Mouse (Mus musculus): ENCODE data around the gene D630003M21Rik. TPM values are rescaled to one million over a fixed set of nuclear protein-coding genes. Genes with fewer than 3 reads are reported as not detected.
A peak's percentile ranks its signal among the peaks of the same experiment; 100 is the strongest.

The D630003M21Rik gene
- polyA plus RNA-seq, 1 experiment: not detected

GRCm38 (mm10) chr2:158183266-158183665 lies 45.8 kb downstream of the D630003M21Rik start:
- Histone ChIP-seq H3K27ac (ENCODE audit: insufficient read depth, low read depth, low read length) (no peak overlapping the region), H3K4me3 (ENCODE audit: insufficient read depth, low read length) (no peak overlapping the region), H3K4me1 (ENCODE audit: control insufficient read depth, insufficient read depth, low read length) (no peaks in the 10 kb centered on the region)
- TF ChIP-seq POLR2A (IDR thresholded peaks at IDR 0.05; ENCODE audit: borderline replicate concordance, low read depth, low read length): no peak
- TF ChIP-seq CTCF (IDR thresholded peaks at IDR 0.05; ENCODE audit: low read depth, low read length): no peak

- Histone ChIP-seq H3K4me3 (ENCODE audit: insufficient read depth, low read length) (no peak overlapping the region), H3K27ac (ENCODE audit: insufficient read depth, low read depth, low read length) (no peak overlapping the region), H3K4me1 (ENCODE audit: control insufficient read depth, insufficient read depth, low read length) (peaks cover 3% of the 10 kb centered on the region)
- TF ChIP-seq CTCF (IDR thresholded peaks at IDR 0.05; ENCODE audit: low read depth, low read length) (no peak), POLR2A (IDR thresholded peaks at IDR 0.05; ENCODE audit: borderline replicate concordance, low read depth, low read length) (no peak)
These were observed 47.1 kb downstream of the D630003M21Rik start for GRCm38 (mm10) chr2:158181932-158182331.

GRCm38 (mm10) chr2:158180797-158181196 lies 48.2 kb downstream of the D630003M21Rik start:
- H3K27ac ChIP-seq (ENCODE audit: insufficient read depth, low read depth, low read length): no peak overlapping the region
- peak; percentile 98 for TF ChIP-seq CTCF (IDR thresholded peaks at IDR 0.05; ENCODE audit: low read depth, low read length)
- no peak for TF ChIP-seq POLR2A (IDR thresholded peaks at IDR 0.05; ENCODE audit: borderline replicate concordance, low read depth, low read length)
- H3K4me3 ChIP-seq (ENCODE audit: insufficient read depth, low read length): no peak overlapping the region
- peaks cover 14% of the 10 kb centered on the region for H3K4me1 ChIP-seq (ENCODE audit: control insufficient read depth, insufficient read depth, low read length)

GRCm38 (mm10) chr2:158179370-158180111 lies 49.5 kb downstream of the D630003M21Rik start:
- Histone ChIP-seq H3K27ac (ENCODE audit: insufficient read depth, low read depth, low read length) (no peak overlapping the region), H3K4me1 (ENCODE audit: control insufficient read depth, insufficient read depth, low read length) (peaks cover 24% of the 10 kb centered on the region), H3K4me3 (ENCODE audit: insufficient read depth, low read length) (no peak overlapping the region)
- TF ChIP-seq POLR2A (IDR thresholded peaks at IDR 0.05; ENCODE audit: borderline replicate concordance, low read depth, low read length) (no peak), CTCF (IDR thresholded peaks at IDR 0.05; ENCODE audit: low read depth, low read length) (no peak)

GRCm38 (mm10) chr2:158178696-158179369 lies 50.2 kb downstream of the D630003M21Rik start:
- no peak overlapping the region for H3K4me3 ChIP-seq (ENCODE audit: insufficient read depth, low read length)
- TF ChIP-seq POLR2A (IDR thresholded peaks at IDR 0.05; ENCODE audit: borderline replicate concordance, low read depth, low read length) (no peak), CTCF (IDR thresholded peaks at IDR 0.05; ENCODE audit: low read depth, low read length) (no peak)
- no peak overlapping the region for H3K27ac ChIP-seq (ENCODE audit: insufficient read depth, low read depth, low read length)
- peaks cover 29% of the 10 kb centered on the region for H3K4me1 ChIP-seq (ENCODE audit: control insufficient read depth, insufficient read depth, low read length)

GRCm38 (mm10) chr2:158178139-158178538 lies 50.9 kb downstream of the D630003M21Rik start:
- TF ChIP-seq POLR2A (IDR thresholded peaks at IDR 0.05; ENCODE audit: borderline replicate concordance, low read depth, low read length) (no peak), CTCF (IDR thresholded peaks at IDR 0.05; ENCODE audit: low read depth, low read length) (no peak)
- Histone ChIP-seq H3K4me3 (ENCODE audit: insufficient read depth, low read length) (no peak overlapping the region), H3K4me1 (ENCODE audit: control insufficient read depth, insufficient read depth, low read length) (peaks cover 35% of the 10 kb centered on the region), H3K27ac (ENCODE audit: insufficient read depth, low read depth, low read length) (no peak overlapping the region)

GRCm38 (mm10) chr2:158177574-158177973 lies 51.4 kb downstream of the D630003M21Rik start:
- TF ChIP-seq CTCF (IDR thresholded peaks at IDR 0.05; ENCODE audit: low read depth, low read length) (no peak), POLR2A (IDR thresholded peaks at IDR 0.05; ENCODE audit: borderline replicate concordance, low read depth, low read length) (no peak)

GRCm38 (mm10) chr2:158176763-158177162 lies 52.3 kb downstream of the D630003M21Rik start:
- no peak overlapping the region for H3K27ac ChIP-seq (ENCODE audit: insufficient read depth, low read depth, low read length)
- H3K4me3 ChIP-seq (ENCODE audit: insufficient read depth, low read length): no peak overlapping the region
- H3K4me1 ChIP-seq (ENCODE audit: control insufficient read depth, insufficient read depth, low read length): peaks cover 35% of the 10 kb centered on the region

More at GRCm38 (mm10) chr2:158177574-158177973, 51.4 kb downstream of the D630003M21Rik start:
- H3K4me3 ChIP-seq (ENCODE audit: insufficient read depth, low read length): no peak overlapping the region
- H3K27ac ChIP-seq (ENCODE audit: insufficient read depth, low read depth, low read length): no peak overlapping the region
- peaks cover 35% of the 10 kb centered on the region for H3K4me1 ChIP-seq (ENCODE audit: control insufficient read depth, insufficient read depth, low read length)

GRCm38 (mm10) chr2:158175433-158175832 lies 53.6 kb downstream of the D630003M21Rik start:
- no peak for TF ChIP-seq CTCF (IDR thresholded peaks at IDR 0.05; ENCODE audit: low read depth, low read length)
- Histone ChIP-seq H3K4me1 (ENCODE audit: control insufficient read depth, insufficient read depth, low read length) (peaks cover 35% of the 10 kb centered on the region), H3K27ac (ENCODE audit: insufficient read depth, low read depth, low read length) (peak overlapping the region; percentile 10; the same call in 1 of the 2 replicates), H3K4me3 (ENCODE audit: insufficient read depth, low read length) (no peak overlapping the region)

More at GRCm38 (mm10) chr2:158176763-158177162, 52.3 kb downstream of the D630003M21Rik start:
- no peak for TF ChIP-seq POLR2A (IDR thresholded peaks at IDR 0.05; ENCODE audit: borderline replicate concordance, low read depth, low read length)
- TF ChIP-seq CTCF (IDR thresholded peaks at IDR 0.05; ENCODE audit: low read depth, low read length): no peak

GRCm38 (mm10) chr2:158174958-158175357 lies 54.1 kb downstream of the D630003M21Rik start:
- Histone ChIP-seq H3K4me3 (ENCODE audit: insufficient read depth, low read length) (peak overlapping the region; percentile 6; the same call in 1 of the 2 replicates), H3K27ac (ENCODE audit: insufficient read depth, low read depth, low read length) (peak overlapping the region; percentile 10), H3K4me1 (ENCODE audit: control insufficient read depth, insufficient read depth, low read length) (peaks cover 35% of the 10 kb centered on the region)
- TF ChIP-seq CTCF (IDR thresholded peaks at IDR 0.05; ENCODE audit: low read depth, low read length) (no peak), POLR2A (IDR thresholded peaks at IDR 0.05; ENCODE audit: borderline replicate concordance, low read depth, low read length) (no peak)

Data from bone marrow macrophage, adult 2 months (primary cell).